Mouse (Mus musculus): ENCODE results near the gene Tmem38b. TPM values are rescaled to one million over a fixed set of nuclear protein-coding genes. Genes with fewer than 3 reads are reported as not detected.

Tmem38b gene
- polyA plus RNA-seq, 1 experiment = not detected

- WGBS = 6% methylated on average over 11 of the region's 11 CpGs
- H3K4me1 ChIP-seq (ENCODE audit: control insufficient read depth, insufficient read depth, low read length) = no peaks in the 10 kb centered on the region
- no peak overlapping the region; the same call in 1 of the 2 replicates for H3K4me3 ChIP-seq (ENCODE audit: insufficient read depth, low read depth, low read length)
- no peak for TF ChIP-seq POLR2A (IDR thresholded peaks at IDR 0.05; ENCODE audit: insufficient read depth, low read depth, low read length)
- no peak for TF ChIP-seq CTCF (IDR thresholded peaks at IDR 0.05; ENCODE audit: insufficient read depth, low read depth, low read length)
- no peak overlapping the region for H3K27ac ChIP-seq (ENCODE audit: insufficient read depth, low read depth, low read length)
Measured at GRCm38 (mm10) chr4:53826641-53827248, 900 bp downstream of the Tmem38b start.

- WGBS = 83% methylated on average over 5 of the region's 5 CpGs
Measured at GRCm38 (mm10) chr4:53827869-53828268, 2.0 kb downstream of the Tmem38b start.

GRCm38 (mm10) chr4:53828914-53829313 lies 3.1 kb downstream of the Tmem38b start:
- 73% methylated on average over 3 of the region's 3 CpGs for WGBS
- no peak for TF ChIP-seq POLR2A (IDR thresholded peaks at IDR 0.05; ENCODE audit: insufficient read depth, low read depth, low read length)
- TF ChIP-seq CTCF (IDR thresholded peaks at IDR 0.05; ENCODE audit: insufficient read depth, low read depth, low read length) = no peak
- Histone ChIP-seq H3K4me3 (ENCODE audit: insufficient read depth, low read depth, low read length) (no peak overlapping the region), H3K27ac (ENCODE audit: insufficient read depth, low read depth, low read length) (no peak overlapping the region), H3K4me1 (ENCODE audit: control insufficient read depth, insufficient read depth, low read length) (peaks cover 7% of the 10 kb centered on the region)

More at GRCm38 (mm10) chr4:53827869-53828268, 2.0 kb downstream of the Tmem38b start:
- Histone ChIP-seq H3K27ac (ENCODE audit: insufficient read depth, low read depth, low read length) (no peak overlapping the region), H3K4me3 (ENCODE audit: insufficient read depth, low read depth, low read length) (no peak overlapping the region), H3K4me1 (ENCODE audit: control insufficient read depth, insufficient read depth, low read length) (peaks cover 3% of the 10 kb centered on the region)
- TF ChIP-seq CTCF (IDR thresholded peaks at IDR 0.05; ENCODE audit: insufficient read depth, low read depth, low read length) (no peak), POLR2A (IDR thresholded peaks at IDR 0.05; ENCODE audit: insufficient read depth, low read depth, low read length) (no peak)

GRCm38 (mm10) chr4:53830016-53830415 lies 4.2 kb downstream of the Tmem38b start:
- TF ChIP-seq POLR2A (IDR thresholded peaks at IDR 0.05; ENCODE audit: insufficient read depth, low read depth, low read length) (no peak), CTCF (IDR thresholded peaks at IDR 0.05; ENCODE audit: insufficient read depth, low read depth, low read length) (no peak)
- Histone ChIP-seq H3K27ac (ENCODE audit: insufficient read depth, low read depth, low read length) (no peak overlapping the region), H3K4me3 (ENCODE audit: insufficient read depth, low read depth, low read length) (no peak overlapping the region), H3K4me1 (ENCODE audit: control insufficient read depth, insufficient read depth, low read length) (peaks cover 7% of the 10 kb centered on the region)
- 87% methylated on average over 4 of the region's 4 CpGs for WGBS

DNA sequence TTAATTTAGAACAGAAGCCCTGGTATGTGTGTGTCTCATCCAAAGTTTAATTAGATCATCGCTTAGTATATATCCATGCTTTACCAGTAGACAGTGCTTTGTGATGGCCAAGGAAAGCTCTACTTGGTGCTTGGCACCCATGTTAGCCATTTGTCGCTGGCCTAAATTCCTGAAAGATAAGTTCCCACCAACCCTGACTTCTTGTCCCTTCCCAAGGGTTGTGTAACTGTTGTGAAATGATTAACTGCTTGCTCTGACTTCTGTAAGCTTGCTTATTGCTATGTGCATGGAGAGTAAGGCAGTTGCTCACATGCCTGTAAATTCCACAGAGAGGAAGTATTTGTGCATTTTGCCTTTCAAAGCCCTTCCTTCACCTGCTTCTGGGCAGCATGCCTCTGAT lies 4.7 kb downstream of the Tmem38b start:
- no peak overlapping the region for H3K27ac ChIP-seq (ENCODE audit: insufficient read depth, low read depth, low read length)
- WGBS = 90% methylated on average over 2 of the region's 2 CpGs
- H3K4me1 ChIP-seq (ENCODE audit: control insufficient read depth, insufficient read depth, low read length) = peaks cover 7% of the 10 kb centered on the region
- no peak overlapping the region for H3K4me3 ChIP-seq (ENCODE audit: insufficient read depth, low read depth, low read length)
- TF ChIP-seq POLR2A (IDR thresholded peaks at IDR 0.05; ENCODE audit: insufficient read depth, low read depth, low read length) (no peak), CTCF (IDR thresholded peaks at IDR 0.05; ENCODE audit: insufficient read depth, low read depth, low read length) (no peak)

DNA sequence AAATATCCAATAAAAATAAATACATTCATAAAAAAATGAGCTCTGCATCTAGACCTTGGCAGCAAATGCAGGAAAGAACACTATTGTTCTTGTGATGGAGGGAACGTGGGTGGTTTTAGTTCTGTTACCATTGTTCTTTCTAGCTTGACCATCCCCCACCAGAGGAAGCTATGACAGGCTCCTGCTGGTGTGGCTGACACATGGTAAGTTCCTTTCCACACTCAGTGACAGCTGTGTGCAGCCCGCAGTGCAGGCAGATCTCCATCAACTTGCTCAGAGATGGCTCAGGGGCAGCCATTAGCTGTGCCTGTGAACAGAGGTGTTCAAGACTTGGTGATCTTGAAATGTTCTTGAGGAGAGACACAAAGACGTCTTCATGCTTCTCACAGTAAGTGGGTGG lies 6.5 kb downstream of the Tmem38b start:
- no peak for TF ChIP-seq POLR2A (IDR thresholded peaks at IDR 0.05; ENCODE audit: insufficient read depth, low read depth, low read length)
- no peak for TF ChIP-seq CTCF (IDR thresholded peaks at IDR 0.05; ENCODE audit: insufficient read depth, low read depth, low read length)
- no peak overlapping the region for H3K4me3 ChIP-seq (ENCODE audit: insufficient read depth, low read depth, low read length)
- WGBS = 53% methylated on average over 3 of the region's 3 CpGs
- no peak overlapping the region for H3K27ac ChIP-seq (ENCODE audit: insufficient read depth, low read depth, low read length)
- peaks cover 11% of the 10 kb centered on the region for H3K4me1 ChIP-seq (ENCODE audit: control insufficient read depth, insufficient read depth, low read length)

GRCm38 (mm10) chr4:53836978-53837377 lies 11.1 kb downstream of the Tmem38b start:
- no peak overlapping the region for H3K4me3 ChIP-seq (ENCODE audit: insufficient read depth, low read depth, low read length)
- peaks cover 14% of the 10 kb centered on the region for H3K4me1 ChIP-seq (ENCODE audit: control insufficient read depth, insufficient read depth, low read length)
- WGBS = 58% methylated on average over 5 of the region's 5 CpGs
- TF ChIP-seq POLR2A (IDR thresholded peaks at IDR 0.05; ENCODE audit: insufficient read depth, low read depth, low read length) = no peak
- TF ChIP-seq CTCF (IDR thresholded peaks at IDR 0.05; ENCODE audit: insufficient read depth, low read depth, low read length) = no peak
- H3K27ac ChIP-seq (ENCODE audit: insufficient read depth, low read depth, low read length) = no peak overlapping the region

DNA sequence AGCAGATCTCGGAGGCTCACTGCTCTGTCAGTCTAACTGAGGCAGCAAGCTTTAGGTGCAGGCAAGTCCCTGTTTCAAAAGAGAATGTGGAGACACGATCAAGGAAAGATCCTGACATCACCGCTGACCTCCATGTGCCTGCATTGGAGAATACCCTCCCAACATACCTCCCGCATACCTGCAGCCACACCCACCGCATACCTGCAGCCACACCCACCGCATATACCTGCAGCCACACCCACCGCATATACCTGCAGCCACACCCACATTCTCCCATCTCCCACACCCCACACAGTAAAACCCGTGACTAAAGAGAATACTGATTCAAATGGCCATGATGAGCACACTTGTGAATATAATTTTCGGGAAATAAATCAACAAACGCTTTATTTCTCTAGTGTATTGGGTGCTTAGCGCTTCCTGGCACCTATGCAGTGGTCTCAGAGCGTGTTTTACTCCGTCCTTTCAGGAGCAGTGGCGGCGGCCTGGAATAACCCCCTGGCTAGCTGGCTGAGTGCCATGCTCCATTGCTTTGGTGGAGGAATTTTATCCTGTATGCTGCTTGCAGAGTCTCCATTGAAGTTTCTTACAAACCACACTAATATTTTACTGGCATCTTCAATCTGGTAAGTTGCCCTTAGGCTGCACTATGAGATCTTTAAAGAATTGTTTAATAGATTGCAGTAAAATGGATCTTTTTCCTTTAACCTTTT lies 14.5 kb downstream of the Tmem38b start:
- peaks cover 8% of the 10 kb centered on the region; the same call in 1 of the 2 replicates for H3K4me1 ChIP-seq (ENCODE audit: control insufficient read depth, insufficient read depth, low read length)
- H3K4me3 ChIP-seq (ENCODE audit: insufficient read depth, low read depth, low read length) = no peak overlapping the region
- no peak overlapping the region for H3K27ac ChIP-seq (ENCODE audit: insufficient read depth, low read depth, low read length)
- 73% methylated on average over 15 of the region's 15 CpGs for WGBS
- no peak for TF ChIP-seq CTCF (IDR thresholded peaks at IDR 0.05; ENCODE audit: insufficient read depth, low read depth, low read length)

DNA sequence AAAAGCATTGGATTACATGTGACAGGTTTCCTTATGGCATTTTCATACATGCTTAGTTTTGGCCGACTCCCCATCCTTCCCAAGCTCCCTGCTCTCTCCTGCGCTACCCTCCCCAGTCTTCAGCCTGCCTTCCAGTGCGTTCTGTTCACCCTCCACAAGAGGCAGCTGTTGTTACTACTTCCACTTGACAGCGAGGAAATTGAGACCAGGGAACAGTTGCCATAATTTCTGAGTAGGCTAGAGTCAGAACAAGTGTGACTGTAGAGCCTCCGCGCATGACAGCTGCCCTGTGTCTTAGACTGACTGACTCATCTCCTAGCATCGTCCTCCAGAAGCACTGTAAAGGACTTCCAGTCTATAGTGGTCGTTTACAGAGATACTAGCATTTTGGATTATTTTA lies 17.7 kb downstream of the Tmem38b start:
- TF ChIP-seq POLR2A (IDR thresholded peaks at IDR 0.05; ENCODE audit: insufficient read depth, low read depth, low read length) (no peak), CTCF (IDR thresholded peaks at IDR 0.05; ENCODE audit: insufficient read depth, low read depth, low read length) (no peak)
- no peak overlapping the region for H3K27ac ChIP-seq (ENCODE audit: insufficient read depth, low read depth, low read length)
- 65% methylated on average over 8 of the region's 8 CpGs for WGBS

More for the DNA sequence above, 17.7 kb downstream of the Tmem38b start:
- Histone ChIP-seq H3K4me3 (ENCODE audit: insufficient read depth, low read depth, low read length) (no peak overlapping the region), H3K4me1 (ENCODE audit: control insufficient read depth, insufficient read depth, low read length) (peaks cover 3% of the 10 kb centered on the region; the same call in 1 of the 2 replicates)

All from olfactory bulb, adult 2 months (tissue).